Comparison of ENCODE assay signal across 9 mouse cellular contexts in genomic region chr7:118254460-118254859, GRCm38 (mm10). TPM values are rescaled to one million over a fixed set of nuclear protein-coding genes. Genes with fewer than 3 reads are reported as not detected.
DNase-seq lines count a peak whose midpoint lies in the region; ATAC-seq lines count a peak whose summit lies in the region.
"Had no signal": no experiment of that assay in that cellular context is flagged by ENCODE, and none has a peak within 500 bp of the region (broad histone marks: within the 10 kb centered on the region; RNA-seq: fewer than 3 reads in every experiment).

No protein-coding gene starts in this region.

- H3K9me3 ChIP-seq in hindbrain, embryonic 16.5 days (ENCODE audit: control insufficient read depth, low read length) = no peaks in the 10 kb centered on the region
- no peaks in the 10 kb centered on the region for H3K9me3 ChIP-seq in neural tube, embryonic 14.5 days (ENCODE audit: control insufficient read depth, low read length)

- DNase-seq in adrenal gland, postnatal 10 days = peak; percentile 24
- DNase-seq in adrenal gland, adult 18-20 months (ENCODE audit: low spot score in 2 of 2) = no peak
- DNase-seq in right cerebral cortex, adult 2 months (ENCODE audit: low spot score in 2 of 2) = peak; percentile 36 to 47
- no peak for DNase-seq in right cerebral cortex, postnatal 36 days (ENCODE audit: low spot score in 2 of 2)
- DNase-seq in kidney, postnatal 25 days = no peak
- DNase-seq in embryo, embryonic 10 days (ENCODE audit: low spot score) = no peak
- DNase-seq: lung, embryonic 14.5 days had no signal

- peak overlapping the region; percentile 45; the same call in 1 of the 2 replicates for H3K27ac ChIP-seq in hindbrain, embryonic 16.5 days (ENCODE audit: low read depth, low read length)
- no peak overlapping the region; the same call in 1 of the 2 replicates for H3K27ac ChIP-seq in neural tube, embryonic 14.5 days (ENCODE audit: low read depth, low read length)

- peak; percentile 74 for ATAC-seq in hindbrain, embryonic 16.5 days
- peak; percentile 44; the same call in 1 of the 2 replicates for ATAC-seq in neural tube, embryonic 14.5 days (ENCODE audit: low read depth)

- WGBS in hindbrain, embryonic 16.5 days = 31% methylated on average over 8 of the region's 8 CpGs
- 34% methylated on average over 8 of the region's 8 CpGs for WGBS in neural tube, embryonic 14.5 days

- H3K36me3 ChIP-seq in hindbrain, embryonic 16.5 days (ENCODE audit: control insufficient read depth, insufficient read depth, low read length) = no peaks in the 10 kb centered on the region
- no peaks in the 10 kb centered on the region for H3K36me3 ChIP-seq in neural tube, embryonic 14.5 days (ENCODE audit: control insufficient read depth, insufficient read depth, low read length)

- no peaks in the 10 kb centered on the region; the same call in none of the 2 replicates for H3K4me1 ChIP-seq in hindbrain, embryonic 16.5 days (ENCODE audit: control insufficient read depth, insufficient read depth, low read depth, low read length)
- H3K4me1 ChIP-seq in neural tube, embryonic 14.5 days (ENCODE audit: control insufficient read depth, insufficient read depth, low read length) = no peaks in the 10 kb centered on the region

- no peaks in the 10 kb centered on the region for H3K27me3 ChIP-seq in hindbrain, embryonic 16.5 days (replicated peaks; ENCODE audit: control insufficient read depth, insufficient read depth, low read length)
- no peaks in the 10 kb centered on the region for H3K27me3 ChIP-seq in neural tube, embryonic 14.5 days (ENCODE audit: control insufficient read depth, insufficient read depth, low read length)

- no peak overlapping the region for H3K4me3 ChIP-seq in hindbrain, embryonic 16.5 days (ENCODE audit: low read length)
- no peak overlapping the region for H3K4me3 ChIP-seq in neural tube, embryonic 14.5 days (ENCODE audit: low read depth, low read length)

- no peak overlapping the region for H3K4me2 ChIP-seq in hindbrain, embryonic 16.5 days (ENCODE audit: low read length)
- H3K4me2 ChIP-seq in neural tube, embryonic 14.5 days (ENCODE audit: low read depth, low read length) = no peak overlapping the region
- H3K4me2 ChIP-seq: lung, embryonic 14.5 days had no signal

- H3K9ac ChIP-seq in hindbrain, embryonic 16.5 days (ENCODE audit: low read depth, low read length) = no peak overlapping the region
- no peak overlapping the region for H3K9ac ChIP-seq in neural tube, embryonic 14.5 days (replicated peaks; ENCODE audit: low read depth, low read length)
- H3K9ac ChIP-seq: lung, embryonic 14.5 days had no signal

RNA-seq across cellular contexts. Expression of gene Smg1, which starts 11.0 kb away (rescaled TPM):
- 10 to 100 TPM; 35.8 to 50.7 TPM for total RNA-seq in adrenal gland, postnatal 10 days (2021)
- total RNA-seq in adrenal gland, adult 18-20 months (2021) = 10 to 100 TPM; 40.6 to 41.4 TPM
- 13.7 and 16.9 TPM in 2 replicates for polyA plus RNA-seq in hindbrain, embryonic 16.5 days (2015; fragmentation: Nextera tagmentation; extraction: Ambion mirVana)
- 23.6 and 37.4 TPM in 2 replicates for polyA plus RNA-seq in neural tube, embryonic 14.5 days (2014; fragmentation: Nextera tagmentation; extraction: Ambion mirVana)

Comparison
In these comparisons a context has a peak if more than half of its experiments do, and no peak if none do; other contexts are left out.
1. DNase-seq: peak in adrenal gland, postnatal 10 days (single experiment) and right cerebral cortex, adult 2 months (2 of 2); none in adrenal gland, adult 18-20 months (0 of 2), right cerebral cortex, postnatal 36 days (0 of 2), kidney, postnatal 25 days (0 of 2) and embryo, embryonic 10 days (single experiment).